Mouse (Mus musculus) liver, postnatal 0 days (tissue): ENCODE results near the gene Ccdc122. TPM values are rescaled to one million over a fixed set of nuclear protein-coding genes. Genes with fewer than 3 reads are reported as not detected.

Source experiments
- ATAC-seq: fragments of 200-750 bp; cut with Nextera tagmentation; 2 replicates; pipeline ENCODE4 v1.8.0; 2017; ENCODE audit warnings: mild to moderate bottlenecking, moderate library complexity
- DNase-seq: peaks from one replicate; pipeline ENCODE4 v3.0.0-alpha.2; 2016
- H3K27ac ChIP-seq: fragments of 300-500 bp; sonication (generic); 2 replicates; pipeline ENCODE4 v1.5.1; 2014; ENCODE audit warnings: antibody characterized with exemption, moderate library complexity, mild to moderate bottlenecking, low read depth
- H3K27me3 ChIP-seq: fragments of 300-500 bp; sonication (generic); 2 replicates; pipeline ENCODE4 v1.6.1; 2014; ENCODE audit warnings: low read length, control low read depth, mixed read lengths; ENCODE audit not compliant: insufficient read depth
- H3K36me3 ChIP-seq: fragments of 300-500 bp; sonication (generic); replicated peaks from 2 replicates; pipeline ENCODE4 v1.6.1; 2014; ENCODE audit warnings: mild to moderate bottlenecking, control low read depth, low read length, moderate library complexity, mixed read lengths; ENCODE audit not compliant: insufficient read depth
- H3K4me1 ChIP-seq: fragments of 300-500 bp; sonication (generic); 2 replicates; pipeline ENCODE4 v1.6.1; 2014; ENCODE audit warnings: antibody characterized with exemption, mild to moderate bottlenecking, control low read depth; ENCODE audit not compliant: insufficient read depth
- H3K4me2 ChIP-seq: fragments of 300-500 bp; sonication (generic); 2 replicates; pipeline ENCODE4 v1.6.1; 2014; ENCODE audit warnings: low read depth, mild to moderate bottlenecking, low read length, moderate library complexity, mixed read lengths
- H3K4me3 ChIP-seq: fragments of 300-500 bp; sonication (generic); 2 replicates; pipeline ENCODE4 v1.5.1; 2014; ENCODE audit warnings: low read depth, low read length
- H3K9ac ChIP-seq: fragments of 300-500 bp; sonication (generic); replicated peaks from 2 replicates; pipeline ENCODE4 v1.6.1; 2014; ENCODE audit warnings: mild to moderate bottlenecking, moderate library complexity
- H3K9me3 ChIP-seq: fragments of 300-500 bp; sonication (generic); 2 replicates; pipeline ENCODE4 v1.6.1; 2016; ENCODE audit warnings: mild to moderate bottlenecking, control low read depth, low read length, mixed read lengths
- CTCF ChIP-seq: sonication (generic); IDR thresholded peaks from 2 replicates; pipeline ENCODE4 v1.5.1; 2016; ENCODE audit warnings: antibody characterized with exemption, low read depth
- EP300 ChIP-seq: IDR thresholded peaks from 2 replicates; pipeline ENCODE4 v1.6.1; 2016; ENCODE audit warnings: antibody characterized with exemption, low read depth, mild to moderate bottlenecking
- whole genome bisulfite sequencing: fragments of 180-500 bp; shearing (Covaris S2); extraction: QIAGEN DNeasy Blood & Tissue Kit; methylation state at CpG from one replicate; pipeline ENCODE4 v1.1.7; 2014; ENCODE audit not compliant: insufficient replicate concordance; 5-methylcytosine and 5-hydroxymethylcytosine counted together
- polyA plus RNA-seq: library from polyadenylated mRNA; unstranded; fragments of >200 nt; fragmentation: Nextera tagmentation; extraction: Ambion mirVana; gene quantifications from 2 replicates; pipeline ENCODE4 v1.2.1, GENCODE M21; 2015

The Ccdc122 gene
- polyA plus RNA-seq, 1 experiment from 2014 or later, result 5.4 TPM

DNA sequence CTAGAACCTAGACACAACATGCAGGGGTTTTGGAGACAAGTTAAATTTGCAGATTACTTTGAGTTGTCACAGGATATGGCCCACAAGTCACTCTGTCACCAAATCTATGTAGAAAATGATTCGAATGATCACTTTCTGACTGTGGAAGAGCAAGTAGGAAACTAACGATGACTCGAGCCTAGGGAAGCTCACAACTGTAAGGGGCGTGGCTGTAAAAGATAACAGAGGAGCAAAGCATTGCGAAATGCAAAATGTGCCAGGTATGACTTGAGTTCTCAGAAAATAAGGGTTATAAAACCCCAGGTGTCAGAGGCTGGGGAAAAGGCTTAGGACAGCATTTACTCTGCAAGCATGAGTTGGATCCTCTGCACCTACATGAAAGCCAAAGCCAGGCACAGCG lies 19.4 kb upstream of the Ccdc122 start:
- H3K27me3 ChIP-seq, result no peaks in the 10 kb centered on the region
- TF ChIP-seq CTCF (no peak), EP300 (no peak)
- no peak overlapping the region for H3K9ac ChIP-seq
- no peak overlapping the region for H3K27ac ChIP-seq
- DNase-seq, result no peak
- peak; percentile 62 for ATAC-seq
- H3K4me3 ChIP-seq, result no peak overlapping the region
- H3K4me2 ChIP-seq, result peak overlapping the region; percentile 19; the same call in 1 of the 2 replicates
- H3K4me1 ChIP-seq, result no peaks in the 10 kb centered on the region
- WGBS, result 34% methylated on average over 6 of the region's 6 CpGs
- H3K9me3 ChIP-seq, result no peaks in the 10 kb centered on the region
- H3K36me3 ChIP-seq, result no peaks in the 10 kb centered on the region

DNA sequence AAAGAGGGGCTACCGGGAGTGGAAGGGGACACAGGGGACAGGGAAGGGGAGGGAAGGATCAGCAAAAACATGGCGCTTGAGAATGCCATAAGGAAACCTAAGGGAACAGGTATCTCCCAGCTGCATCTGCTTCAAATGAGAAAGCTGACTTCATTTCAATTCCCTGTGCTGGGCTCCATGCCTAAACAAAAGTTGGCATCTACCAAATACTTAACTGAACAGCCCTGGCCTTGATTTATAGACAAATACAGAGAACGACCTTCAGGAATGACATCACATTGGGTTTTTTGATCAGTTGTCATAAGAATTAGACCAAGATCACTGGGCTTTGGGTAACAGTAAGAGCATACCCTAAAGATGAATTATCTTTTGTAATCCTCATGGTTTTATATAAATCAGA lies 12.1 kb upstream of the Ccdc122 start:
- Histone ChIP-seq H3K9ac (no peak overlapping the region), H3K27me3 (no peaks in the 10 kb centered on the region), H3K36me3 (peaks cover 3% of the 10 kb centered on the region), H3K4me3 (no peak overlapping the region), H3K9me3 (no peaks in the 10 kb centered on the region), H3K4me2 (no peak overlapping the region), H3K27ac (no peak overlapping the region), H3K4me1 (no peaks in the 10 kb centered on the region)
- WGBS, result 87% methylated on average over 3 of the region's 3 CpGs
- no peak for TF ChIP-seq EP300
- TF ChIP-seq CTCF, result no peak
- DNase-seq (no peak), ATAC-seq (no peak)

DNA sequence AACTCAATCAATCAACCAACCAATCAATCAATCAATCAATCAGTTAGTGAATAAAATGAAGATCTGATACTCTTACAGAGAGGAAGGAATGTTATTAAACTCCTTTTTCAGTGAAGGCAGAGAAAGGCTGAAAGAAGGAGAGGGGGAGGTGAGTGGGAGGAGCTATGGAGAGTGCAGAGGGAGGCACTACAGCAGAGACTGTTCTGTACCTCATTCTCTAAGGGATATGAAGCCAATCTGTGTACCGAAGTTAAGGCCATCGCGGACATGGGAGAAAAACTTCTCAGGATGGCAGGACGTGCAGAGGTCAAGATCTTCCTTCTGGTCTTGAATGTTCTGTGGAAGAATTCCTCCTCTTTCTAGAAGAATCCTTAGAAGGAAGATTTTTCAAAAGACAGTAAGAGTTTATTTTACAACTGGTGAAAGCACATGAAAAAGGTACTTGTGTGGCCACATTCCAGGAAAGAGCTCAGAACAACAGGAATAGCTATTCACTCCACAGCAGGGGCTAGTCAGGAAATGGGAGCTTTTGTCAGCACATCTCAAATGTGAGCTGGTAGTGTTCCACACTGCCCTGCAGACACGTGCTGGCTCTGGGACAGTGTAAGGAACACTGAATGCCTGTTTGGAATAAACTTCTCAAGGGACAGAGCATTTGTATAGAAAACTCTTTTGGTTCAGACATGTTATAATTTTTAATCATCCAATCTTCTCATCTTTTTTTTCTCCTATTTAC lies 7.1 kb upstream of the Ccdc122 start:
- DNase-seq, result no peak
- H3K4me2 ChIP-seq, result no peak overlapping the region
- H3K27ac ChIP-seq, result no peak overlapping the region
- no peaks in the 10 kb centered on the region for H3K27me3 ChIP-seq
- WGBS, result 66% methylated on average over 5 of the region's 5 CpGs
- peaks cover 7% of the 10 kb centered on the region; the same call in 1 of the 2 replicates for H3K4me1 ChIP-seq
- no peak for TF ChIP-seq EP300
- TF ChIP-seq CTCF, result no peak
- H3K4me3 ChIP-seq, result no peak overlapping the region
- H3K9ac ChIP-seq, result no peak overlapping the region
- ATAC-seq, result no peak
- peaks cover 6% of the 10 kb centered on the region for H3K36me3 ChIP-seq
- H3K9me3 ChIP-seq, result no peaks in the 10 kb centered on the region

DNA sequence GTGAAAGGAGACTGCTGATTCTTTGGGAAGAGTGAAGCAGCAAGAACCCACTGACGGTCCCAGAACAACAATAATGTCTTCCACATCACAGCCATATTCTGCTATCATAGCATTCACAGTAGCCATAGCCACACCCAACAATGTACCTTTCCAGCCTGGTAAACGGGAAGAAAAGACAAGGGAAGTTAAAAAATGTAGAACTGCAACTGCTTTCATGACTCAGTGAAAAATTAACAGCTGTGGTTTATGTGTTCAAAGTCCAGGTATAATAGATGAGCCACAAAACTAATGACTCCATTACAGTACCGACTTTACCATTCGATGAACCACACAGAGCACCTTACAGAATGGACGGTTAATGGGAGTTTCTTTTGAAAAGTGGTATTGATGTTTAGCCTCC lies 5.8 kb upstream of the Ccdc122 start:
- no peak overlapping the region for H3K4me3 ChIP-seq
- no peak overlapping the region for H3K4me2 ChIP-seq
- no peak overlapping the region for H3K27ac ChIP-seq
- H3K9ac ChIP-seq, result no peak overlapping the region
- H3K9me3 ChIP-seq, result no peaks in the 10 kb centered on the region
- H3K36me3 ChIP-seq, result peaks cover 6% of the 10 kb centered on the region; the same call in 1 of the 2 replicates
- H3K4me1 ChIP-seq, result peaks cover 15% of the 10 kb centered on the region
- no peak for DNase-seq
- 74% methylated on average over 5 of the region's 5 CpGs for WGBS
- no peak for ATAC-seq
- no peaks in the 10 kb centered on the region for H3K27me3 ChIP-seq
- TF ChIP-seq CTCF (no peak), EP300 (no peak)

DNA sequence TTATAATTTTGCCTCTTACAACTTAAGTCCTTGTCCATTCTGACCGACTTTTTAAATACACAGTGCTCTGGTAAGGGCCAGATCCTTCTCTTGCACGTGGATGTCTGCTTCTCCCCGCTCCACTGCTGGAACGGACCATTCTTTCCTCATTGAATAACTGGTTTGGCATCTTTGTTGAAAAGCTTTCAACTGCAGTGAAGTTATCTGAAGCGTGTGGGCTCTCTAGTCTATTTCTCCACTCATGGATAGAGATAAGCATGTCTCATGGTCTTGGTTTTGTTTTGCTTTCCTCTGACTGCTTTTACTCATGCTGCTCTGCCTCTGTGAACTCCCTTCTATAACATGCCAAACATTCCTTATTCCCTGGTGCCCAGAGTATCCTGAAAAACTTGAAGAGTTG lies 4.1 kb upstream of the Ccdc122 start:
- TF ChIP-seq CTCF (no peak), EP300 (no peak)
- Histone ChIP-seq H3K27ac (no peak overlapping the region), H3K4me1 (peaks cover 24% of the 10 kb centered on the region), H3K36me3 (peaks cover 2% of the 10 kb centered on the region; the same call in 1 of the 2 replicates), H3K4me2 (no peak overlapping the region), H3K4me3 (no peak overlapping the region), H3K9ac (no peak overlapping the region), H3K9me3 (no peaks in the 10 kb centered on the region), H3K27me3 (no peaks in the 10 kb centered on the region)
- DNase-seq, result no peak
- 70% methylated on average over 5 of the region's 5 CpGs for WGBS
- ATAC-seq, result no peak

DNA sequence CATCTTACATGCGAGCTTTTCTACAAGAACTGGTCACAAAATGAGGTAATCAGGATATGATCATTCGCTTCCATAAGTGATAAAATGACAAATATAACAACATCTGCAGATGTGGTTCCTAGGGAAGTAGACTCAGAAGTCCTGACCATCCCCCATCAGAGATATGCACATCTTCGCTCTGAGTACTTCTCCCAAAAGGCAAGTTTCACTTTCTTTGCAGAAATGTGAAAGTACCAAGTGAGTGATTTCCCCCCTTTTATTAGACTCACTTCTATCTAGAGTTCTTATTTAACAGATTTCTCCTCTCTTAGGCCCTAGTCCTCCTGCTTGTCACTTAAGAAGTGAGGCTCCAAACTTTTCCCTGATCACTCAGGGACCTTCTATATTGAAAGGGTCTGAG lies 3.2 kb upstream of the Ccdc122 start:
- 77% methylated on average over 3 of the region's 3 CpGs for WGBS
- no peak for TF ChIP-seq CTCF
- no peak for TF ChIP-seq EP300
- no peaks in the 10 kb centered on the region for H3K27me3 ChIP-seq
- no peak overlapping the region for H3K9ac ChIP-seq
- DNase-seq (no peak), ATAC-seq (no peak)
- H3K36me3 ChIP-seq, result peaks cover 2% of the 10 kb centered on the region; the same call in 1 of the 2 replicates
- H3K4me3 ChIP-seq, result no peak overlapping the region
- H3K4me2 ChIP-seq, result peak overlapping the region; percentile 30
- peaks cover 31% of the 10 kb centered on the region for H3K4me1 ChIP-seq
- no peaks in the 10 kb centered on the region for H3K9me3 ChIP-seq
- peak overlapping the region; percentile 89 for H3K27ac ChIP-seq
